Mouse (Mus musculus): ENCODE data around the gene Cnksr3. TPM values are rescaled to one million over a fixed set of nuclear protein-coding genes. Genes with fewer than 3 reads are reported as not detected.

Cnksr3 gene
- polyA plus RNA-seq (2015; fragmentation: Nextera tagmentation; extraction: Ambion mirVana), result 2.9 and 4.1 TPM in 2 replicates

GRCm38 (mm10) chr10:7211696-7212482, at the start of gene Cnksr3:
TSS of gene Cnksr3 (minus strand) at chr10:7212237.

Other genes with a start within 250 kb of the Cnksr3 start
- gene Ipcef1, start 159.8 kb downstream of the Cnksr3 start, polyA plus RNA-seq (2015; fragmentation: Nextera tagmentation; extraction: Ambion mirVana), result 3.2 and 4.4 TPM in 2 replicates